Comparison of ENCODE assay signal across 8 mouse cellular contexts in genomic region chr12:112875225-112876013, GRCm38 (mm10). TPM values are rescaled to one million over a fixed set of nuclear protein-coding genes. Genes with fewer than 3 reads are reported as not detected.
A peak's percentile ranks its signal among the peaks of the same experiment; 100 is the strongest.
DNase-seq lines count a peak whose midpoint lies in the region; ATAC-seq and TF ChIP-seq lines count a peak whose summit lies in the region.

No protein-coding gene starts in this region.

- peak; percentile 66 for ATAC-seq in embryonic facial prominence, embryonic 14.5 days (ENCODE audit: low read depth)
- ATAC-seq in kidney, embryonic 14.5 days (ENCODE audit: low FRiP score, low TSS enrichment), result peak; percentile 68
- peak; percentile 29 for ATAC-seq in limb, embryonic 13.5 days (ENCODE audit: low FRiP score, low read depth)
- 0 out of 2 replicates have a peak, but pooled peaks have one; percentile 25 for ATAC-seq in midbrain, embryonic 16.5 days

- TF ChIP-seq POLR2A in bone marrow, adult 2 months (IDR thresholded peaks at IDR 0.05; ENCODE audit: borderline replicate concordance, control insufficient read depth, low read depth, low read length), result no peak

- H3K27ac ChIP-seq in bone marrow, adult 2 months (ENCODE audit: control insufficient read depth, insufficient read depth, low read depth, low read length, poor library complexity), result no peak overlapping the region
- H3K27ac ChIP-seq in embryonic facial prominence, embryonic 14.5 days (replicated peaks; ENCODE audit: low read depth, low read length), result no peak overlapping the region
- H3K27ac ChIP-seq in kidney, embryonic 14.5 days (ENCODE audit: low read depth, low read length), result no peak overlapping the region
- no peak overlapping the region for H3K27ac ChIP-seq in limb, embryonic 13.5 days
- no peak overlapping the region for H3K27ac ChIP-seq in midbrain, embryonic 16.5 days (ENCODE audit: low read length)

- WGBS in bone marrow, adult 2 months, result 28% methylated on average over 16 of the region's 16 CpGs
- WGBS in embryonic facial prominence, embryonic 14.5 days, result 20% methylated on average over 16 of the region's 16 CpGs
- 25% methylated on average over 16 of the region's 16 CpGs for WGBS in kidney, embryonic 14.5 days
- WGBS in limb, embryonic 13.5 days, result 20% methylated on average over 16 of the region's 16 CpGs
- 27% methylated on average over 16 of the region's 16 CpGs for WGBS in midbrain, embryonic 16.5 days

- peaks cover 70% of the 10 kb centered on the region for H3K27me3 ChIP-seq in embryonic facial prominence, embryonic 14.5 days (replicated peaks; ENCODE audit: control insufficient read depth, insufficient read depth, low read length)
- H3K27me3 ChIP-seq in kidney, embryonic 14.5 days (ENCODE audit: control insufficient read depth, insufficient read depth, low read length), result peaks cover 59% of the 10 kb centered on the region
- H3K27me3 ChIP-seq in limb, embryonic 13.5 days, result peaks cover 99% of the 10 kb centered on the region
- peaks cover 53% of the 10 kb centered on the region for H3K27me3 ChIP-seq in midbrain, embryonic 16.5 days (ENCODE audit: control insufficient read depth, insufficient read depth, low read depth, low read length)

- no peaks in the 10 kb centered on the region for H3K9me3 ChIP-seq in embryonic facial prominence, embryonic 14.5 days (ENCODE audit: control insufficient read depth, low read length)
- H3K9me3 ChIP-seq in kidney, embryonic 14.5 days (ENCODE audit: control insufficient read depth, low read length), result no peaks in the 10 kb centered on the region
- H3K9me3 ChIP-seq in limb, embryonic 13.5 days, result no peaks in the 10 kb centered on the region
- no peaks in the 10 kb centered on the region for H3K9me3 ChIP-seq in midbrain, embryonic 16.5 days (replicated peaks; ENCODE audit: control insufficient read depth, low read length, poor library complexity, severe bottlenecking)

- H3K4me1 ChIP-seq in bone marrow, adult 2 months (ENCODE audit: control insufficient read depth, insufficient read depth, low read length), result peaks cover 7% of the 10 kb centered on the region
- H3K4me1 ChIP-seq in embryonic facial prominence, embryonic 14.5 days (ENCODE audit: control insufficient read depth, insufficient read depth, low read length), result peaks cover 18% of the 10 kb centered on the region
- H3K4me1 ChIP-seq in kidney, embryonic 14.5 days (ENCODE audit: control insufficient read depth, insufficient read depth, low read length), result peaks cover 17% of the 10 kb centered on the region
- peaks cover 38% of the 10 kb centered on the region for H3K4me1 ChIP-seq in limb, embryonic 13.5 days
- H3K4me1 ChIP-seq in midbrain, embryonic 16.5 days (ENCODE audit: control insufficient read depth, insufficient read depth, low read length), result peaks cover 10% of the 10 kb centered on the region

- H3K36me3 ChIP-seq in embryonic facial prominence, embryonic 14.5 days (ENCODE audit: control insufficient read depth, insufficient read depth, low read length), result no peaks in the 10 kb centered on the region
- no peaks in the 10 kb centered on the region for H3K36me3 ChIP-seq in kidney, embryonic 14.5 days (ENCODE audit: control insufficient read depth, insufficient read depth, low read length)
- no peaks in the 10 kb centered on the region for H3K36me3 ChIP-seq in limb, embryonic 13.5 days
- no peaks in the 10 kb centered on the region for H3K36me3 ChIP-seq in midbrain, embryonic 16.5 days (ENCODE audit: control insufficient read depth, insufficient read depth, low read length)

- peak; percentile 80 for TF ChIP-seq CTCF in bone marrow, adult 2 months (IDR thresholded peaks at IDR 0.05; ENCODE audit: control insufficient read depth, insufficient read depth, low read length)

- H3K4me3 ChIP-seq in bone marrow, adult 2 months (replicated peaks; ENCODE audit: control insufficient read depth, low read depth, low read length), result no peak overlapping the region
- H3K4me3 ChIP-seq in embryonic facial prominence, embryonic 14.5 days (ENCODE audit: low read depth, low read length), result no peak overlapping the region
- H3K4me3 ChIP-seq in kidney, embryonic 14.5 days (ENCODE audit: low read length), result no peak overlapping the region
- H3K4me3 ChIP-seq in limb, embryonic 13.5 days, result no peak overlapping the region
- no peak overlapping the region for H3K4me3 ChIP-seq in midbrain, embryonic 16.5 days (ENCODE audit: low read depth, low read length)

- H3K4me2 ChIP-seq in embryonic facial prominence, embryonic 14.5 days (ENCODE audit: low read depth, low read length), result no peak overlapping the region
- no peak overlapping the region for H3K4me2 ChIP-seq in kidney, embryonic 14.5 days (replicated peaks; ENCODE audit: low read depth, low read length)
- H3K4me2 ChIP-seq in limb, embryonic 13.5 days (replicated peaks), result no peak overlapping the region
- H3K4me2 ChIP-seq in midbrain, embryonic 16.5 days (ENCODE audit: low read length), result no peak overlapping the region

- no peak overlapping the region for H3K9ac ChIP-seq in embryonic facial prominence, embryonic 14.5 days (ENCODE audit: low read depth, low read length)
- no peak overlapping the region for H3K9ac ChIP-seq in kidney, embryonic 14.5 days (ENCODE audit: low read depth, low read length)
- no peak overlapping the region for H3K9ac ChIP-seq in limb, embryonic 13.5 days
- no peak overlapping the region for H3K9ac ChIP-seq in midbrain, embryonic 16.5 days (ENCODE audit: low read depth, low read length)

- DNase-seq in A20 (ENCODE audit: low read depth, low spot score), result peak; percentile 75
- DNase-seq in embryonic facial prominence, embryonic 14.5 days (ENCODE audit: low spot score), result peak; percentile 94
- peak; percentile 92 for DNase-seq in heart, adult 8-10 months (ENCODE audit: low spot score)
- peak; percentile 68 to 91 for DNase-seq in spleen, adult 18-20 months

RNA-seq across cellular contexts. Expression of gene Gpr132, which starts 7.4 kb away (rescaled TPM):
- 6.1 and 15.8 TPM in 2 replicates for polyA plus RNA-seq in bone marrow, adult 2 months (2011; ENCODE audit: insufficient read depth, insufficient read length, low replicate concordance, missing spikeins)
- 0.45 and 0.54 TPM in 2 replicates for polyA plus RNA-seq in embryonic facial prominence, embryonic 14.5 days (2014; fragmentation: Nextera tagmentation; extraction: Ambion mirVana)
- under 1 TPM; 0.25 to 0.52 (median 0.33) TPM for total RNA-seq in heart, adult 8-10 months (2022)
- polyA plus RNA-seq in kidney, embryonic 14.5 days (2014; fragmentation: Nextera tagmentation; extraction: Ambion mirVana), result 0.14 and 0.27 TPM in 2 replicates
- polyA plus RNA-seq in limb, embryonic 13.5 days (2015; fragmentation: Nextera tagmentation; extraction: Ambion mirVana), result 0.11 and 0.13 TPM in 2 replicates
- 0.14 TPM in 1 of 2 replicates, not detected in the other for polyA plus RNA-seq in midbrain, embryonic 16.5 days (2015; fragmentation: Nextera tagmentation; extraction: Ambion mirVana)

RNA-seq across cellular contexts. Expression of gene Cdca4, which starts 46.2 kb away (rescaled TPM):
- 23.4 and 40.6 TPM in 2 replicates for polyA plus RNA-seq in bone marrow, adult 2 months (2011; ENCODE audit: insufficient read depth, insufficient read length, low replicate concordance, missing spikeins)
- polyA plus RNA-seq in embryonic facial prominence, embryonic 14.5 days (2014; fragmentation: Nextera tagmentation; extraction: Ambion mirVana), result 86.2 and 105 TPM in 2 replicates
- total RNA-seq in heart, adult 8-10 months (2022), result 1 to 10 TPM; 5.6 to 6.5 (median 6.2) TPM
- polyA plus RNA-seq in kidney, embryonic 14.5 days (2014; fragmentation: Nextera tagmentation; extraction: Ambion mirVana), result 117 and 148 TPM in 2 replicates
- polyA plus RNA-seq in limb, embryonic 13.5 days (2015; fragmentation: Nextera tagmentation; extraction: Ambion mirVana), result 132 and 134 TPM in 2 replicates
- polyA plus RNA-seq in midbrain, embryonic 16.5 days (2015; fragmentation: Nextera tagmentation; extraction: Ambion mirVana), result 32.6 and 37.6 TPM in 2 replicates

RNA-seq across cellular contexts. Expression of gene Jag2, which starts 54.2 kb away (rescaled TPM):
- polyA plus RNA-seq in bone marrow, adult 2 months (2011; ENCODE audit: insufficient read depth, insufficient read length, low replicate concordance, missing spikeins), result 0.77 and 6.4 TPM in 2 replicates
- 9.4 and 13.1 TPM in 2 replicates for polyA plus RNA-seq in embryonic facial prominence, embryonic 14.5 days (2014; fragmentation: Nextera tagmentation; extraction: Ambion mirVana)
- 10 to 100 TPM; 25.1 to 30.4 (median 29.8) TPM for total RNA-seq in heart, adult 8-10 months (2022)
- 2.3 and 2.9 TPM in 2 replicates for polyA plus RNA-seq in kidney, embryonic 14.5 days (2014; fragmentation: Nextera tagmentation; extraction: Ambion mirVana)
- polyA plus RNA-seq in limb, embryonic 13.5 days (2015; fragmentation: Nextera tagmentation; extraction: Ambion mirVana), result 5.9 and 7.8 TPM in 2 replicates
- polyA plus RNA-seq in midbrain, embryonic 16.5 days (2015; fragmentation: Nextera tagmentation; extraction: Ambion mirVana), result 10.4 and 14.8 TPM in 2 replicates
